In genomic region chr15:12374916-12375315, GRCm38 (mm10) we compare ENCODE assay signal across 7 mouse cellular contexts. TPM values are rescaled to one million over a fixed set of nuclear protein-coding genes. Genes with fewer than 3 reads are reported as not detected.
DNase-seq lines count a peak whose midpoint lies in the region; ATAC-seq and TF ChIP-seq lines count a peak whose summit lies in the region.

No protein-coding gene starts in this region.

- H3K79me2 ChIP-seq in liver, adult 2 months (ENCODE audit: control insufficient read depth, insufficient read depth, low read length): no peaks in the 10 kb centered on the region

- DNase-seq in neural tube, embryonic 11.5 days (ENCODE audit: low spot score): no peak
- DNase-seq in neural tube, embryonic 10.5 days (ENCODE audit: extremely low spot score, low spot score): no peak
- DNase-seq in liver, adult 2 months (ENCODE audit: extremely low read depth, low read depth, low spot score): no peak
- DNase-seq in testis, postnatal 14 days (ENCODE audit: low spot score): peak; percentile 36
- DNase-seq in ovary, postnatal 36 days (ENCODE audit: low spot score): no peak

- TF ChIP-seq CTCF in liver, adult 2 months (IDR thresholded peaks at IDR 0.05; ENCODE audit: low read depth, low read length): no peak

- no peaks in the 10 kb centered on the region for H3K9me3 ChIP-seq in neural tube, embryonic 11.5 days (ENCODE audit: control insufficient read depth, low read length)
- no peaks in the 10 kb centered on the region for H3K9me3 ChIP-seq in heart, embryonic 16.5 days (replicated peaks; ENCODE audit: control insufficient read depth, low read length)

- H3K4me3 ChIP-seq in neural tube, embryonic 11.5 days (ENCODE audit: low read depth, low read length): peak overlapping the region; percentile 21; the same call in 1 of the 2 replicates
- H3K4me3 ChIP-seq in heart, embryonic 16.5 days (ENCODE audit: low read length): peak overlapping the region; percentile 41
- H3K4me3 ChIP-seq in liver, adult 2 months (ENCODE audit: insufficient read depth, low read depth, low read length): peak overlapping the region; percentile 18; the same call in 1 of the 2 replicates

- no peaks in the 10 kb centered on the region; the same call in 1 of the 2 replicates for H3K4me1 ChIP-seq in neural tube, embryonic 11.5 days (ENCODE audit: control insufficient read depth, insufficient read depth, low read length)
- peaks cover 11% of the 10 kb centered on the region for H3K4me1 ChIP-seq in heart, embryonic 16.5 days (ENCODE audit: control insufficient read depth, insufficient read depth, low read length)
- peaks cover 2% of the 10 kb centered on the region for H3K4me1 ChIP-seq in liver, adult 2 months (ENCODE audit: control insufficient read depth, insufficient read depth, low read length)

- peaks cover 3% of the 10 kb centered on the region; the same call in 1 of the 2 replicates for H3K27me3 ChIP-seq in neural tube, embryonic 11.5 days (ENCODE audit: control insufficient read depth, insufficient read depth, low read length)
- H3K27me3 ChIP-seq in heart, embryonic 16.5 days (ENCODE audit: control insufficient read depth, insufficient read depth, low read length): no peaks in the 10 kb centered on the region
- no peaks in the 10 kb centered on the region for H3K27me3 ChIP-seq in liver, adult 2 months (ENCODE audit: control insufficient read depth, insufficient read depth, low read length)

- no peak overlapping the region for H3K27ac ChIP-seq in neural tube, embryonic 11.5 days (ENCODE audit: low read depth, low read length)
- H3K27ac ChIP-seq in heart, embryonic 16.5 days (ENCODE audit: low read length): peak overlapping the region; percentile 69
- no peak overlapping the region for H3K27ac ChIP-seq in liver, adult 2 months (replicated peaks; ENCODE audit: insufficient read depth, low read depth, low read length)

- peak overlapping the region; percentile 50 for H3K4me2 ChIP-seq in neural tube, embryonic 11.5 days (ENCODE audit: low read depth)
- peak overlapping the region; percentile 67 for H3K4me2 ChIP-seq in heart, embryonic 16.5 days (ENCODE audit: low read depth, low read length)

- ATAC-seq in neural tube, embryonic 11.5 days (ENCODE audit: insufficient read depth, low FRiP score, low TSS enrichment): peak; percentile 18; the same call in 1 of the 2 replicates
- ATAC-seq in heart, embryonic 16.5 days (replicated peaks; ENCODE audit: extremely low read depth, insufficient read depth, low FRiP score): no peak
- no peak for ATAC-seq in megakaryocyte progenitor cell, adult 5-6 weeks (replicated peaks; ENCODE audit: poor library complexity)

- no peak for TF ChIP-seq POLR2A in liver, adult 2 months (IDR thresholded peaks at IDR 0.05; ENCODE audit: extremely low read depth, insufficient read depth, low read length)

- H3K36me3 ChIP-seq in neural tube, embryonic 11.5 days (ENCODE audit: control insufficient read depth, insufficient read depth, low read length): no peaks in the 10 kb centered on the region
- no peaks in the 10 kb centered on the region; the same call in 1 of the 2 replicates for H3K36me3 ChIP-seq in heart, embryonic 16.5 days (ENCODE audit: control insufficient read depth, insufficient read depth)
- H3K36me3 ChIP-seq in liver, adult 2 months (ENCODE audit: control insufficient read depth, insufficient read depth, low read length): no peaks in the 10 kb centered on the region

- peak overlapping the region; percentile 35; the same call in 1 of the 2 replicates for H3K9ac ChIP-seq in neural tube, embryonic 11.5 days (ENCODE audit: low read length)
- peak overlapping the region; percentile 63 for H3K9ac ChIP-seq in heart, embryonic 16.5 days (ENCODE audit: low read length)
- peak overlapping the region; percentile 26; the same call in 1 of the 2 replicates for H3K9ac ChIP-seq in liver, adult 2 months (ENCODE audit: low read depth, low read length)

- 60% methylated on average over 18 of the region's 18 CpGs for WGBS in neural tube, embryonic 11.5 days
- 64% methylated on average over 18 of the region's 18 CpGs for WGBS in heart, embryonic 16.5 days
- 61% methylated on average over 18 of the region's 18 CpGs for WGBS in liver, adult 2 months

RNA-seq across cellular contexts. Expression of gene 1810049J17Rik, which starts 53.2 kb away (rescaled TPM):
- polyA plus RNA-seq in neural tube, embryonic 11.5 days (2014; fragmentation: Nextera tagmentation; extraction: Ambion mirVana): 1.6 and 1.9 TPM in 2 replicates
- polyA plus RNA-seq in heart, embryonic 16.5 days (2015; fragmentation: Nextera tagmentation; extraction: Ambion mirVana): 0.75 TPM in 1 of 2 replicates, not detected in the other
- not detected in 2 replicates for total RNA-seq in liver, adult 2 months (2014; rRNA removed)
- not detected in 2 replicates for polyA plus RNA-seq in liver, adult 2 months (2012; rRNA removed)
- not detected in 2 replicates for total RNA-seq in megakaryocyte progenitor cell, adult 5-6 weeks (2015)
- total RNA-seq in megakaryocyte progenitor cell, adult 5-6 weeks (2017): 0.58 TPM in 1 of 2 replicates, not detected in the other

RNA-seq across cellular contexts. Expression of gene Golph3, which starts 53.7 kb away (rescaled TPM):
- 108 and 112 TPM in 2 replicates for polyA plus RNA-seq in neural tube, embryonic 11.5 days (2014; fragmentation: Nextera tagmentation; extraction: Ambion mirVana)
- 61.3 and 67.6 TPM in 2 replicates for polyA plus RNA-seq in heart, embryonic 16.5 days (2015; fragmentation: Nextera tagmentation; extraction: Ambion mirVana)
- 49.8 and 54.6 TPM in 2 replicates for total RNA-seq in liver, adult 2 months (2014; rRNA removed)
- polyA plus RNA-seq in liver, adult 2 months (2012; rRNA removed): 48.0 and 52.4 TPM in 2 replicates
- 110 and 118 TPM in 2 replicates for total RNA-seq in megakaryocyte progenitor cell, adult 5-6 weeks (2015)
- total RNA-seq in megakaryocyte progenitor cell, adult 5-6 weeks (2017): 86.6 and 94.4 TPM in 2 replicates
